Mouse (Mus musculus) mature B cell (primary cell): ENCODE results near the gene Tfap4.
"Not testable (repeated sequence)": the region's sequence is repeated elsewhere in the genome, so short reads cannot be mapped to it uniquely, and the experiment has no call there.

Source experiments
- in situ Hi-C: fragments of 300-500 bp; cut with MboI; formaldehyde crosslinking; loops from 2 replicates; pipeline ENCODE4 v1.14.3; 2019

Gene Tfap4

DNA sequence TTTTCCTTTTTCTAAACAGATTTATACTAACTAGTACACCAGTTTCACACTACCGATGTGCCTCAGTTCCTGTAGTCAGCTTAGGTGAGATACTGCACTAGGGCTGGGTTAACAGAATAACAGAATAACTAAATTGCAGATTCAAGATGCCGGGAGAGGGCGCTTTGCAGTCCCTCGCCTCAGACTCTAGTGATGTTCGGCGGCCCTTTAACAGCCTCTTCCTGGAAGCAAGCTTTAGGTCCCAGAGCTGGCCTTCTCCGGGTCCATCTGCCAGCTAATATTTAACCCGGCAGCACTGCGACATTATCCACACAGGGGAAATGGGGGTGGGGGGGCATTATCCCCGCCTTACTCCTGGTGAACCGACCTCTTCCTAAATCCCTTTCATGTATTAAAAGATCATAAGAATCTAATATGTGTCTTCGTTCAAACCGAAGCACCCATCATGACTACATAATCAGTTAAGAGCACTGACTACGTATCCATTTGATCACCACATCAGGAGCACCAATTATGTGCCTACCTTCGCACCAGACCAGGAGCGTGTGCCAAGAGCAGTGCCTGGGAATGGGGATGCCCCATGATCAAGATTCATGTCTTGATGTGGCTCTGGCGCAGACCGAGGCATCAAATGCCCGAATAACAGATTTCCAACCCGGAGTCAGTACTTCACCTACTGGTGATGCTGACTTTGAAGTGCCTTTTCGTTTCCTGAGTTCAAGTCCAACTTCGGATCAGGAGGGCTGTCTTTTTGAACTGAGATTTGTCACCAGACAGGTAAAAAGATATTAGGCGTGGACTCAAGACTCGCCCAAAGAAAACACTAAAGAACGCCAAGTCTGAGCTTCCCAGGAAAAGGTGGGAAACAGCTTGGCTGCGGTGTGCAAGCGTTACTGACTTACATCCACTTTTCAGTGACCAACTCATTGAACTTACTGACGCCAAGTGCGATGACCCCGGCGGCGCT lies 33.5 kb upstream of the Tfap4 start:
- in situ Hi-C loops = no loop called here

DNA sequence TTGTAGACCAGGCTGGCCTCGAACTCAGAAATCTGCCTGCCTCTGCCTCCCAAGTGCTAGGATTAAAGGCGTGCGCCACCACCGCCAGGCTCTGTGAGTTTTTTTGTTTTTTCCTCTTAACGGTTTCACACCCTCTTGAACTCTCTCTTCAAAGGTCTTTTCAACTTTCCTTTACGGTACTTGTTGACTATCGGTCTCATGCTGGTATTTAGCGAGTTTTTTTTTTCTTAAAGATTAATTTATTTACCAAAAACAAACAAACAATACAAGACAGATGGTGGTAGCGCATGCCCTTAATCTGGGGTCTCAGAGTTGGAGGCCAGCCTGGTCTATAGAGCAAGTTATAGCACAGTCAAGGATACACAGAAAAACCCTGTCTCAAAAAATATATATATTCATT lies 30.6 kb upstream of the Tfap4 start:
- in situ Hi-C loops = no loop called here

- in situ Hi-C loops = no loop called here
Measured at GRCm38 (mm10) chr16:4587516-4588210, 28.0 kb upstream of the Tfap4 start.

DNA sequence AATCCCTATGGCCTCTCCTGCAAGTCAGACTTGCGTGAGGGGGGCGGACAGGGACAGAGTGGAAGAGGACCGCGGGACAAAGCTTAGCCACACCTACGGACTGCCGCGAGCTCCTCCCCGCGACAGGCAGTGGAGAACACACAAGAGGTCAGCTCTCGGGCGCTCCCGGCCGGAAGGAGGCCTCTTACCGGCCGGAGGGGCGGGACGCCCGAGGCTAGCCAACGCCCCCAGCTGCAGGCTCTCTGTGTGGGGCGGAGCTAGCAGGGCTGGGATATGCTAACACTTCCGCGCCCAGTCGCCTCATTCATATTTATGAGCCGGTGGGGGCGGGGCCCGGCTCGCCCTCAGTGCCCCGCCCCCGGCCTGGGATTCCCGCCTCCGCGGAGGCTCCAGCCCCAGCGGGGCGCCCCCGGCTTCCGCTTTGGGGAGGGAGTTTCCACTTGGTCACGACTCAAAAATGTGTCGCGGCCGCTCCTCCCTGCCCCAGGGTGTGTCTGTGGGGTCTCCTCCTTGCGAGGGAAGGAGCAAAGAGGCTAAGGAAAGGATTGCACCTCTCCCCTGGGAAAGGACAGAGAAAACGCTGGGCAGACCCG lies 27.0 kb upstream of the Tfap4 start:
- in situ Hi-C loops = no loop called here

GRCm38 (mm10) chr16:4585642-4586530 lies 26.2 kb upstream of the Tfap4 start:
- in situ Hi-C loops = no loop called here

DNA sequence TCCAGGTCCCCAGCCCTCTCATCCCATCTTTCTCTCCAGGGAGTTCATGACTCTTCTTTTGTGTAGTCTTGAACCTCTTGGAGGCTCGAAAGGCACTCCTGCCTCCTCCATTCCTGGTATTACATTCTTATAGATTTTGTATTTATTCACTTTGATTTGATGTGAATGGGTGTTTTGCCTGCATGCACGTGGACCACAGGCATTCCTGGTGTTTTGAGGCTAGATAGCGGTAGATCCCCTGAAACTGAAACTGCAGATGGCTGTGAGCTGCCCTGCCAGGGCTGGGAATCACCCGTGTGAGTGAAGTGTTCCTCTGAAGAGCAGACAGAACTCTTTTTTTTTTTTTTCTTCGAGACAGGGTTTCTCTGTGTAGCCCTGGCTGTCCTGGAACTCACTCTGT lies 24.8 kb upstream of the Tfap4 start:
- in situ Hi-C loops = no loop called here

DNA sequence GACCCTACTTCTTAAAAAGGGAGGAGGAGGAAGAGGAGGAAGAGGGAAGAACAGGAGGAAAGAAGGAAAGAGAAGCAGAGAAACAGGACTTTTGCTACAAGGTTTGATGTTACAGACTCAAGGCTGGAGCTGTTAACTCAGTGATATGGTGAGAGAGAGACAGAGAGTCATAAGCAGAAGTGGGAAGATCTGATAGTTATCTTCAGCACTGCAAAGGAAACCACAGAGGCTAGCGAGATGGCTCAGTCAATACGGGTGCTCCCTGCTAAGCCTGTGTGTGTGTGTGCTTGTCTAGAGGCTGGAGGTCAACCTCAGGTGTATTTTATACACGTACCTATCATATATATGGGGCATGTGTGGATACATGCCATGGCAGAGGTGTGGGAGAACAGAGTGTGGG lies 24.2 kb upstream of the Tfap4 start:
- in situ Hi-C loops = no loop called here

DNA sequence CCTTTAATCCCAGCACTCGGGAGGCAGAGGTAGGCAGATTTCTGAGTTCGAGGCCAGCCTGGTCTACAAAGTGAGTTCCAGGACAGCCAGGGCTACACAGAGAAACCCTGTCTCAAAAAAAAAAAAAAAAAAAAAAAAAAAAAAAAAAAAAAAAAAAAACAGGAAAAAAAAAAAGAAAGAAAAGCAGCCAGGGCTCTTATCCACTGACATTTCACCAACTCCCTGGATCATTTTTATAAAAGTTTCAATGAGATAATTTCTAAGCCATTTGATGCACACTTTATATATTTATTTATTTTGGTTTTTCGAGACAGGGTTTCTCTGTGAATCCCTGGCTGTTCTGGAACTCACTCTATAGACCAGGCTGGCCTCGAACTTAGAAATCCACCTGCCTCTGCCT lies 21.5 kb upstream of the Tfap4 start:
- in situ Hi-C loops = not testable (repeated sequence)

DNA sequence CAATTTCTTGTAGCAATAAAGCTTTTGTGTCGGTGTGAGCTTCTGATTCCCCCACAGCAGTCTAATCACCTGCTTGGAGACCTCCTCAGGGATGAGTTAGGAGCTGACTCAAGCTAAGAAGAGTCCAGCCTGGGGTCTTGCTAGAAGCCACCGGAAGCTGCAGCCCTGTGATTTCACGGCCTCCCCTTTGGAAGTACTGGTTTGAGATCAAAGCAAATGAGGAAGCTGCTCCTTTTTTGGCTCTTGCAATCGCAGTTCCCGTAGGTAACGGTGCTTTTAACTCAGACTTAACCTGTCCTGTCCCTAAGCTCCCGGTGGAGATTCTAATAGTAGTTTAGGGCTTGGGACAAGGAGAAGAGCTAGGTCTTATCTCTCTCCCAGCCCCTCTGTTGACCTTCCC lies 19.0 kb upstream of the Tfap4 start:
- in situ Hi-C loops = no loop called here

DNA sequence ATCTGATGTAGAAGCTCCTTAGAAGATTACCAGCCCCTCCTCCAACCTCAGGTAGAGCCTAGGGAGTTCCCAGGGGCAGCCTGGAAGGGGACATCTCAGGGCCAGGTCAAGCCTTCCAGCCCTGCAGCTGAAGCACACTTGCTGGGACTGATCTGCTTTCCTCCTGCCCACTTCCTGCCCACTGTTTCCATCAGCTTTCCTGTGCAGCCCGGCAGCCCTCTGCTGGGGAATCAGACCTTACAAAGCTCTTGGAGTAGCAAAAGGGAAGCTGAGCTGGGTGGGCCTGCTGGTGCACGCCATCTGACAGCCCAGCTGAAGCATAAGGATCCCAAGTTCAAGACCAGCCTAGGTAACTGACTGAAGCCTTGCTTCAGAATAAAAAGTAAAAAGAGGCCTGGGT lies 17.2 kb upstream of the Tfap4 start:
- in situ Hi-C loops = no loop called here

DNA sequence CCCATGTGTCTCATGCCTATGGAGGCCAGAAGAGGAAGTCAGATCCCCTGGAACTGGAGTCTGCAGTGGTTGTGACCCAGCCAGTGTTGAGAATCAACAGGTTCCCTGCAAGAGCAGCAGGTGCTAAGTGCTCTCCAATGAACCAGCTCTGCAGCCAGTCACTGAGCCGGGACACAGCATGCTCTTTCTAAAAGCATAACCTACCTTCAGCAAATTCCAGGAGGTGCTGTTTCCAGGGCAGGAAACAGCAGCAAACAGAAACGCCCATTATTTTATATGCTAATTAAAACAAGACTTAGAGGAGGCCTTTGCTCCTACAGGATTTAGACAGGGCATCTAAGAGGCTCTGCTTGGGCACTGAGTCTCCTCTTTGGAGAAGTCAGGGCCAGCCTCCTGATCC lies 16.4 kb upstream of the Tfap4 start:
- in situ Hi-C loops = no loop called here

DNA sequence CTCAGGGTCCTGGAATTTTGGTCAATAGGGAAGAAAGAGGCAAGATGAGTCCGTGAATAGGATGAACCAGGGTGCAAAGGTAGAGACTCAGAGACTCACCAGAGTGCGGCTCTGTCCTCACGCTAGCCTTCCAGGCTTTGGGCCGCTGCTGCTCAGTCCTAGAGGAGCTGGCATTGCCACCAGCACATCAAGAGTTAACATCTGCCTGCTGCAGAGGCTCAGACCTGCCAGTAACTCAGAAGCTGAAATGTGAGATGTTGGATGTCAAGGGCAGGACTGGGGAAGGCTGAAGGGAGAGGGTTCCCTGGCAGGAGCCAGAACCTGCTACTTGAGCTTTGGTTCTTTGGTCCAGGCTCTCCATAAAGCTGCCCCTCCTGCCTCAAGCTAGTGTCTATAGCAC lies 11.1 kb upstream of the Tfap4 start:
- in situ Hi-C loops = loop anchor here (5.0 kb wide), 1 partner anchor 42 kb away; no protein-coding TSS in a partner anchor

DNA sequence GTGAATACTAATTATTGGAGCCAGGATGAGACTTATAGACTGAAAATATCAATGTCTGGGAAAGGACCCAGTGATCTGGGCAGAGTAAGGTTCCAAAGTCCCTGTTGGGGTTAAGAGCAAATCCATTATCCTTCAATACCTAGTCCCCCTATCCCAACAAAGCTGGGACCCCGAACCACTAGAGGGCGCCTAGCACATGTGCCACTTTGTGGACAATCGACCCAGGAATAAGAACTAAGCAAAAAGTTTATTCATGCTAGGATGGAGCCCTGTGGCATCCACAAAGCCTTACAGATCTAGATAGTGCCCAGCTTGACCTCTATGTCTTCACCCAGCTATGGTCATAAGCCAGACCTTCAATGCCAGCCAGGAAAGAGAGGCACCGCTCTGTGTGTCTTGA lies 8.3 kb upstream of the Tfap4 start:
- in situ Hi-C loops = no loop called here

GRCm38 (mm10) chr16:4560145-4560952 lies 695 bp upstream of the Tfap4 start:
- in situ Hi-C loops = no loop called here

DNA sequence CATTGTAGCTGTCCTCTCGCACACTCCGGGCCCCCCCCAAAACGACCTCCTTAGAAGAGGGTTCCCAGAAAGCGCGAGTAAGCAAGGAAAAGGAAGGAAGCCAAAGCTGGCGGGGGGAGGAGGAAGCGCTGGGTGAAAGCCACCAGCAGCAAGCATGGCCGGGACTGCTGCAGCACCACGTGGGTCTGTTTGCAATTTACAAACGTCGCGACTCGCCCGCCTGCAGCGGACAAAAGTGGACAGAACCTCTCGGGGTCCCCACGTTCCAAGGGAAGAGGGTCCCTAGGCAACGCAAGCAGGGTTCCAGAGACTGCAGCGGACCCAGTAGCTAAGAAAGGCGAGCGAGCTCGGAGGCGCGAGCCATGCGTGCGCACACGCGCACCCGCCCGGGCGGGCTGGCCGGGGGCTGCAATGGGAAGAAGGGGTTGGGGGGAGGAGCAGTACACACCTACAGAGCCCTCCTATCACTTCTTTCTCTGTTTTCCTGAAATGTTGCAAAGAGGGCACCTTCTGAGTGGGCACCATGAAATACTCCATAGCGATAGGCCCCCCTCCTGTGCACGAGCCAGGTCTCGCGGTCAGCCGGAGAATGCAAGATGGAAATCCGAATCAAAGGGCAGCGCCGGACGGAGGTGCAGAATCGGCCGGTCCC lies 548 bp downstream of the Tfap4 start:
- in situ Hi-C loops = no loop called here

DNA sequence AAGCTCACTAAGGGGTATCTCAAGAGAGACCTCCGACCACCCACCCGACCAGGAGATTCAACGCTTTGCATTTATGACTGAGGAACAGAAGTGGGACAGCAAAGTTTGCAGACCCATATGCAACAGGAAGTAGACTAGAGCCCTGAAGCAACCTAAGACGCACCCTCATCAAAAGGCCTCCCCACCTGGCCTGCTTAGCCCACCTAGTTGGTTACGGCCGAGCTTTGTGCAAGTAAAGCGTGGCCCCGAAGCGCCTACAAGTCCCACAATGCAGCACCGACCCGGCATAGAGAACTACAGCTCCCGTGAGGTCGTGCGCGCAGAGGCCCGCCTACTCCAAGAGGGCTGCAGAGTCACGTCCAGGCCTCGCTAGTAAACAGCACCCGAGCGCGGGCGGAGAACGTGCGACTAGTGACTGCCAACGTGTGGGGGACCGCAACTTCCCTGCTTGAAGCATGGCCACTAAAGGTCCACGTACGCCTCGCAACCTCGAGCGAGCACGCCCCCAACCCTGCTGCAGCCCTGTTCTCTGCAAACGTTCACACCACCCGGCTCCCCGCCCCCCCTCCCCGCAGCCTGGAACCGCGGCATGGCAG lies 1.2 kb downstream of the Tfap4 start:
- in situ Hi-C loops = no loop called here

DNA sequence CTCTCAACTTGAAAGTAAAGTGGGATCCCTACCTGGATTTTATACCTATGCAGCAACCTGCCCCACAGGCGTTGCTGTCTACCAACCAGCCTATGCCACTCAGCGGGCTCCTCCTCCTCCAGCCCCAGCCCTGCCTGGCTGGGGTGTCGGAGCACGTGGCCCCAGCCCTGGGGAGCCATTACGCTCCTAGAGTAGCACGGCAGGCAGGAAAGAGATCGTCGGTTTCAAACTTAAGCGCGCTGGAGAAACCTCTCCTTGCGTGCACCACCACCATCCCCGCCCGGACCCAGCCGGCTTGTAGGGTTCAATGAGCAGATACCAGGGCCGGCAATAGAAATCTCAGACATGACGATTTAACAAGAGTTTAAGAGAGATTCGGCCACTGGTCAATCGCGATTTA lies 1.7 kb downstream of the Tfap4 start:
- in situ Hi-C loops = no loop called here

- in situ Hi-C loops = no loop called here
Measured at GRCm38 (mm10) chr16:4557085-4557484, 2.6 kb downstream of the Tfap4 start.

DNA sequence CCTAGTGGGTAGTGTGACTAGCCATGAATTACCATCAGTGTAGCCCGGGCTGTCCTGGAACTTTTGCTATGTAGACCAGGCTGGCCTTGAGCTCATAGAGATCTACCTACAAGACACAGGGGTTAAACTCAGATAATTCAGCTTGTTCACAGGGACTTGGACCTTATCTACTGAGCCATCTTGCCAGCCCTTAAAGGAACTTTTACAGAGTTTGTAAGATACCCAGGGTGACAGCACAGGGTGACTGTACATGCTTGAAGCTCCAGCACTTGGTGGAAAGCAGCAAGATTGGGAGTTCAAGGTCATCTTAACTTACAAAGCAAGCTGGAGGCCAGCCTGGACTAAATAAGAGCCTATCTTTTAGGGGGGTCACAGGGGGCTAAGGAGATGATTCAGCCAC lies 4.1 kb downstream of the Tfap4 start:
- in situ Hi-C loops = no loop called here
